Mouse (Mus musculus): Measurements from ENCODE around the gene Grin2d.

Gene Grin2d

DNA sequence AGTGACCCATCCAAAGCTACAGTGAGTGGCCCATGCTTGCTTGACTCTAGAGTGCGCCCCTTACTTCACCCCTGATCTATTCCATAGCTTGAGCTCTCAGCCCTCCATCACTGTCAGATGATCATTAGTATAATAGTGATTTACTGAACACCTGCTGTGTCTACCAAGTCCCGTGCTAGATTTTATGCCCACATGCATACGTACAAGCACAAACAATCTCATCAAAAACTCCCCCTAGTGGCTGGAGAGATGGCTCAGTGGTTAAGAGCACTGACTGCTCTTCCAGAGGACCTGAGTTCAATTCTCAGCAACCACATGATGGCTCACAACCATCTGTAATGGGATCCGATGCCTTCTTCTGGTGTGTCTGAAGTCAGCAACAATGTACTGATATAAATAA is 19.9 kb upstream of the Grin2d start:
- DNase-seq (ENCODE audit: extremely low read depth, low read depth), result peak; percentile 46

DNA sequence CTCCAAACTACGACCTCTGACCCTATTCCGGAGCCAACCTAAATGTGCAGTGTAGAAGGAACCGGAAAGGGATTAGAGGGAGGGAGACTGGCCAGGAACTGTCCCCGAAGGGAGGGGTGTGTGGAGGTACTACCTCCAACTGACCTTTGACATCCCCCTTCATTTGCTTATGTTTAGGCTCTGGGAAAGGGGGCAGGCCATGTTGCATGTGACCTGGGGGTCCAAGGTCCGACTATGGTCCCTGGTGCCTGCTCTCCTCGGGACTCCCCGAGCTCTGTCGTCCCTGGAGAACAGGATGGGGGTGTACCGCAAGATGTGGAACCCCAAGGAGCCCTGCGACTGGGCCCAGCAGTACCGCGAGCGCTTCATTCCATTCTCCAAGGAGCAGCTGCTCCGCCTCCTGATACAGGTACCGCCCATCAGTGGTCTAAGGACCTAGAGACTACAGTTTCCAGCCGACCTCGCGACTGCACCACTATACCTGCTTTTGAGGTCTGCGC is 19.1 kb upstream of the Grin2d start:
- DNase-seq (ENCODE audit: extremely low read depth, low read depth), result peak; percentile 64

GRCm38 (mm10) chr7:45896517-45897257 is 18.5 kb upstream of the Grin2d start, which contains the start of the genes Syngr4 and Tmem143:
Gene Syngr4, minus strand, starts transcription at chr7:45896714.
Gene Tmem143, plus strand, starts transcription at chr7:45896941.
- peak; percentile 96 for DNase-seq (ENCODE audit: extremely low read depth, low read depth)

- no peak for DNase-seq (ENCODE audit: extremely low read depth, low read depth)
Observed at GRCm38 (mm10) chr7:45895931-45896516, 17.8 kb upstream of the Grin2d start.

- no peak for DNase-seq (ENCODE audit: extremely low read depth, low read depth)
Observed at GRCm38 (mm10) chr7:45892651-45893050, 14.5 kb upstream of the Grin2d start.

DNA sequence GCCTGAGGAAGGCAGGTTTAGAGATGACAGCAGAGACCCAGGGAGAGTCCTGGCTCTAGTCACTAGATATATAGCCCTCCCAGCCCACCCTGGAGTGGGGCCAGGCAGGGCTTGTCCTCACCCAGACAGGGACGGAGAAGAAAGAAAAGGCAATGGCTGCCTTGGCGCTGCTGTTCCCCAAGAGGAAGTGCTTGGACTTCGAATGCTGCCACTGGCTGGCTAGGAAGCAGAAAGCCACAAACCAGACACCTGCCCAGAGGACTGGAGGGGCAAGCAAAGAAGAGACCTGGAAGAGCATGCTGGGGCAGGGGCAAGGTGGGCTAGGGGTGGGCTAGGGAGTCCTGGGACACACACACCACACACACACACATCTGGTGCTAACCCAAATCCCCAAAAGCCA is 9.1 kb upstream of the Grin2d start:
- DNase-seq (ENCODE audit: extremely low read depth, low read depth), result no peak

DNA sequence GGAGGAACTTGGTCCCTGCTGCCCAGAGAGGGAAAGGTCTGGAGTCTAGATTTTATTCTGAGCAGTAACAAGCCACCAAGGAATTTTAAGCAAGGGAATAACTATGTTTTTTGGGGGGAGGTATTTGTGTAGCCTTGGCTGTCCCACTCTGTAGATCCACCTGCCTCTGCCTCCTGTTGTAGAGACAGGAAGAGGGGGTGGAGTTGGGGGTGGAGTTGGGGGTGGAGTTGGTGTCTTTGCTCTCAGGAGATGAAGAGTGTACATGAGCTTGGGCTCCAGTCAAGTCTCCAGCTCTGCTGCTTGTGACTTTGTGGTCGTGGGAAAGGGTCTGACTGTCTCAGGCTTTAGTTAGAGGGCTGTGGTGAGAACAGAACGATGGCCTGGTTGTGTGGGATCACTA is 2.8 kb upstream of the Grin2d start:
- DNase-seq (ENCODE audit: extremely low read depth, low read depth), result no peak

GRCm38 (mm10) chr7:45880531-45880930 is 2.4 kb upstream of the Grin2d start:
- DNase-seq (ENCODE audit: extremely low read depth, low read depth), result no peak

DNA sequence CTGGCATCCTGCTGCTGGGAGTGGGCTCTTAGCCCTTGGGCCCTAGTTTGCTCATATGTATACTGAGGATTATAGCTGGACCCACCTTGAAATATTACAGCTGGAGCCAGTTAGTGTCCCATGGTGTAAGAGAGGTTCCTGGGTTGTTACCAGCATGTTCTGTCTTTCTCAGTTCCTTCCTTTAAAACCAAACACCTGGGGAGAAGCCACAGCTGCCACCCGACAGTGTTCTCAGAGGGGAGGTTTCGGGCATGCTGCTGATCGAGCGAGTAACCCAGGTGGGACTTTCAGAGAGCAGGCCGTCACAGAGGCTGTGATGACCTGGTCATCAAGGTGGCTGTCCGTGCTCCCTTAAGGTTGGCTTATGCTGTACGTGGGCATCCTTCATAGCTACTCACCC is 1.3 kb downstream of the Grin2d start:
- DNase-seq (ENCODE audit: extremely low read depth, low read depth), result no peak

GRCm38 (mm10) chr7:45873061-45873947 is 4.9 kb downstream of the Grin2d start:
- DNase-seq (ENCODE audit: extremely low read depth, low read depth), result peak; percentile 10

DNA sequence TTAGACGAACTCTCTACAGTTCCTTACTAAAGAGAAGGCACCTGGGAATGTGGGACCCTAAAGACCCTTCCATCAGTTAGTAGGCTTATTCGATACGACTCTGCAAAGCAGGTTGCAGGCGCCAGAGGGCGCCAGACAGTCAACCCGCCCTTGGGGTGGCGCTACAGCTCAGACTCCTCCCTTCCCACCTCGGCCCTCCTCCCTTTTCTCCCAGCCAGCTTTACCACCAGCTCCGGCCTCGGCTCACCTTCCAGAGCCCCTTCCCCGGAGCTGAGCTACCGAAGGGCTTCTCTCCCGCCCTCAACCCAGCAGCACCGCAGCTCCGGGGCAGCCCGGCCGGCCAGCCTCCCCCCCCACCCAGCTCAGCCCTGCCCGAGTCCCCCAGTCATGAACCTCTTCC is 5.6 kb downstream of the Grin2d start, which contains the start of gene Kdelr1:
TSS of gene Kdelr1 (plus strand) at position 149 of the 400 bp plus-strand sequence.
- peak; percentile 61 for DNase-seq (ENCODE audit: extremely low read depth, low read depth)

DNA sequence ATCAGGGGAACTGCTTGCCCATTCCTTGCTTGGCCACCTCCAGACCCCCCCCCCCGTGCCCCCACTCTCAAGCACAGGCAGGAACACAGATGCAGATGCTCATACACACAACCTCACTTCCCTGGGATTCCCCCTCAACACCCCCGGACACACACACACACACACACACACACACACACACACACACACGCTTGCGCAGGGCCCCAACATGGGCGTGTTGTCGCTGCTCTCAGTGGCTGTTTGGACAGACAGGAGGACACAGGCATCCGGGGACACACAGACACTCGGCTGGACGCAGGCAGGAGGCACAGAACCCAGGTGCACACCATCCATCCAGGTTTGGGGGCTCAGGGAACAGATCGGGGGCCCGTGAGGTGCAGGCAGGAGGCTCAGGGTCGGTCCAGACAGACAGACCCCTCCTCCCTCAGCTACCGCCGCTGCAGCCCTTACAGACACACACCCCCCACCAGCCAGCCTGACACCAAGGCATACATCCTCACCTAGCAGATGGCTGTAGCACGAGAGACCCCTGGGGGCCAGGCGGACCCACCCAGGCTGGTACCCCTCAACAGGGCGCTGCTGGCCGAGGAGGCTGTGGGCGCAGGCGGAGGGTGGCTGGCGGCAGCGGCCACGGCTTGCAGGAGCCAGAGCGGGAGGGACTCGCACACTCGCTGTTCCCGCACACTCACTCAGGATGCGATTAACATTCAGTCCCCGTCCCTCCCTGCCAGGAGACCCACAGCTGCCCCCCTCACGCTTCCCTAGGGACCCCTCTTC is 7.7 kb downstream of the Grin2d start:
- no peak for DNase-seq (ENCODE audit: extremely low read depth, low read depth)

GRCm38 (mm10) chr7:45869787-45870186 is 8.4 kb downstream of the Grin2d start:
- no peak for DNase-seq (ENCODE audit: extremely low read depth, low read depth)

GRCm38 (mm10) chr7:45869107-45869670 is 9.0 kb downstream of the Grin2d start:
- DNase-seq (ENCODE audit: extremely low read depth, low read depth), result no peak

GRCm38 (mm10) chr7:45867871-45868270 is 10.3 kb downstream of the Grin2d start:
- DNase-seq (ENCODE audit: extremely low read depth, low read depth), result no peak

GRCm38 (mm10) chr7:45865925-45866910 is 12.0 kb downstream of the Grin2d start:
- DNase-seq (ENCODE audit: extremely low read depth, low read depth), result peak; percentile 72

- no peak for DNase-seq (ENCODE audit: extremely low read depth, low read depth)
Observed at GRCm38 (mm10) chr7:45864435-45864834, 13.7 kb downstream of the Grin2d start.

- no peak for DNase-seq (ENCODE audit: extremely low read depth, low read depth)
Observed at GRCm38 (mm10) chr7:45862804-45863203, 15.4 kb downstream of the Grin2d start.

- DNase-seq (ENCODE audit: extremely low read depth, low read depth), result no peak
Observed at GRCm38 (mm10) chr7:45859008-45859407, 19.2 kb downstream of the Grin2d start.

All from MEL-GATA-1-ER (cell line).